Comparison of ENCODE assay signal across 9 mouse cellular contexts in the genomic region with DNA sequence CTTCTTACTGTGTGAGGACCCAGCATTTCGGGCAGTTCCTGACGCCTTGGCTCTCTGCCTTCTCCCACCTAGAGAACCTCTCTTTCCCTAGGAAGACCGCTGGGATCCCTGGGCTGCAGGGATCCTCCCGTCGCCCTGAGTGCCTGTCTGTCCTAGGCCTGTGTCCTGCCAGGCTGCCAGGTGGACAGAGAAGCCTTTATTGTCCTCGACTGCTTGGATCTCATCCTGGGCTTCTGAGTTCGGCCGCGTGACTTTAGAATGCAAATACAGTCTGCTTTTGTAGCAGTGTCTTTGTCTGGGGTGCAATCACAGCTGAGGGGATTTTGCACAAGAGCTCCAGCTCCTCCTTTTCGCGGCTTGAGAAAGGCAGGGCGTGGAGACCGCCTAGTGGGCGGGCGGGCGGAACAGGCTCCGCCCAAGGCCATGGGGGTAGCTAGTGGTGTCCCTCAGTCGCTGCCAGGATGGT.
DNase-seq lines count a peak whose midpoint lies in the region; ATAC-seq and TF ChIP-seq lines count a peak whose summit lies in the region.
"Had no signal": no experiment of that assay in that cellular context is flagged by ENCODE, and none has a peak within 500 bp of the region (broad histone marks: within the 10 kb centered on the region; RNA-seq: fewer than 3 reads in every experiment).

No protein-coding gene starts in this region.

- peaks cover 12% of the 10 kb centered on the region for H3K4me1 ChIP-seq in embryonic facial prominence, embryonic 12.5 days
- peaks cover 12% of the 10 kb centered on the region for H3K4me1 ChIP-seq in heart, embryonic 13.5 days
- peaks cover 9% of the 10 kb centered on the region for H3K4me1 ChIP-seq in kidney, embryonic 16.5 days (ENCODE audit: insufficient read depth, low read length)
- H3K4me1 ChIP-seq in limb, embryonic 14.5 days (ENCODE audit: control insufficient read depth, insufficient read depth, low read length): peaks cover 13% of the 10 kb centered on the region
- H3K4me1 ChIP-seq in midbrain, embryonic 13.5 days (replicated peaks): peaks cover 15% of the 10 kb centered on the region

- H3K4me2 ChIP-seq in embryonic facial prominence, embryonic 12.5 days (replicated peaks): peak overlapping the region; percentile 49
- peak overlapping the region; percentile 73 for H3K4me2 ChIP-seq in heart, embryonic 13.5 days
- peak overlapping the region; percentile 65 for H3K4me2 ChIP-seq in kidney, embryonic 16.5 days (replicated peaks; ENCODE audit: low read depth, low read length)
- H3K4me2 ChIP-seq in limb, embryonic 14.5 days (replicated peaks; ENCODE audit: low read depth, low read length, severe bottlenecking): peak overlapping the region; percentile 59
- H3K4me2 ChIP-seq in midbrain, embryonic 13.5 days (replicated peaks): peak overlapping the region; percentile 52

- H3K27me3 ChIP-seq in embryonic facial prominence, embryonic 12.5 days: no peaks in the 10 kb centered on the region
- peaks cover 23% of the 10 kb centered on the region for H3K27me3 ChIP-seq in heart, embryonic 13.5 days (replicated peaks)
- H3K27me3 ChIP-seq in kidney, embryonic 16.5 days (ENCODE audit: insufficient read depth, low read length): peaks cover 7% of the 10 kb centered on the region; the same call in 1 of the 2 replicates
- no peaks in the 10 kb centered on the region for H3K27me3 ChIP-seq in limb, embryonic 14.5 days (ENCODE audit: control insufficient read depth, insufficient read depth, low read length)
- H3K27me3 ChIP-seq in midbrain, embryonic 13.5 days: peaks cover 2% of the 10 kb centered on the region; the same call in 1 of the 2 replicates

- H3K4me3 ChIP-seq in embryonic facial prominence, embryonic 12.5 days: peak overlapping the region; percentile 19; the same call in 1 of the 2 replicates
- peak overlapping the region; percentile 43 for H3K4me3 ChIP-seq in heart, embryonic 13.5 days
- peak overlapping the region; percentile 35 for H3K4me3 ChIP-seq in kidney, embryonic 16.5 days (ENCODE audit: low read length)
- H3K4me3 ChIP-seq in limb, embryonic 14.5 days (replicated peaks; ENCODE audit: low read length): peak overlapping the region; percentile 28
- H3K4me3 ChIP-seq in midbrain, embryonic 13.5 days (replicated peaks): peak overlapping the region; percentile 23
- H3K4me3 ChIP-seq: erythroblast, embryonic 14.5 days had no signal

- no peaks in the 10 kb centered on the region for H3K9me3 ChIP-seq in embryonic facial prominence, embryonic 12.5 days
- no peaks in the 10 kb centered on the region for H3K9me3 ChIP-seq in heart, embryonic 13.5 days
- no peaks in the 10 kb centered on the region for H3K9me3 ChIP-seq in kidney, embryonic 16.5 days (ENCODE audit: low read length)
- no peaks in the 10 kb centered on the region for H3K9me3 ChIP-seq in limb, embryonic 14.5 days (ENCODE audit: control insufficient read depth, low read length)
- H3K9me3 ChIP-seq in midbrain, embryonic 13.5 days: no peaks in the 10 kb centered on the region

- TF ChIP-seq POLR2A in brain, embryonic 14.5 days (IDR thresholded peaks at IDR 0.05; ENCODE audit: borderline replicate concordance, extremely low read depth, insufficient read depth, insufficient read length, poor library complexity, severe bottlenecking): no peak
- no peak for TF ChIP-seq POLR2A in limb, embryonic 14.5 days (IDR thresholded peaks at IDR 0.05; ENCODE audit: borderline replicate concordance, extremely low read depth, insufficient read depth, insufficient read length)

- peak; percentile 94 for DNase-seq in brain, embryonic 14.5 days (ENCODE audit: low read depth)
- peak; percentile 40 for DNase-seq in limb, embryonic 14.5 days (ENCODE audit: low spot score)
- DNase-seq in spleen, postnatal 14 days (ENCODE audit: low spot score in 2 of 2): peak; percentile 23 to 38
- no peak for DNase-seq in T-cell, adult 2 months (ENCODE audit: low spot score)

- no peaks in the 10 kb centered on the region for H3K36me3 ChIP-seq in embryonic facial prominence, embryonic 12.5 days
- H3K36me3 ChIP-seq in heart, embryonic 13.5 days: no peaks in the 10 kb centered on the region
- H3K36me3 ChIP-seq in kidney, embryonic 16.5 days (ENCODE audit: insufficient read depth, low read length): no peaks in the 10 kb centered on the region
- no peaks in the 10 kb centered on the region for H3K36me3 ChIP-seq in limb, embryonic 14.5 days (ENCODE audit: control insufficient read depth, insufficient read depth, low read length)
- no peaks in the 10 kb centered on the region for H3K36me3 ChIP-seq in midbrain, embryonic 13.5 days

- peak overlapping the region; percentile 41 for H3K9ac ChIP-seq in embryonic facial prominence, embryonic 12.5 days
- peak overlapping the region; percentile 75 for H3K9ac ChIP-seq in heart, embryonic 13.5 days
- H3K9ac ChIP-seq in kidney, embryonic 16.5 days (replicated peaks; ENCODE audit: low read length): peak overlapping the region; percentile 73
- peak overlapping the region; percentile 50 for H3K9ac ChIP-seq in limb, embryonic 14.5 days (ENCODE audit: low read depth, low read length, severe bottlenecking)
- H3K9ac ChIP-seq in midbrain, embryonic 13.5 days (replicated peaks): peak overlapping the region; percentile 66

- TF ChIP-seq CTCF in brain, embryonic 14.5 days (IDR thresholded peaks at IDR 0.05; ENCODE audit: borderline replicate concordance, extremely low read depth, insufficient read depth, insufficient read length): no peak

- peak overlapping the region; percentile 14; the same call in 1 of the 2 replicates for H3K27ac ChIP-seq in embryonic facial prominence, embryonic 12.5 days
- no peak overlapping the region for H3K27ac ChIP-seq in heart, embryonic 13.5 days (replicated peaks)
- H3K27ac ChIP-seq in kidney, embryonic 16.5 days (ENCODE audit: low read length): no peak overlapping the region
- no peak overlapping the region for H3K27ac ChIP-seq in limb, embryonic 14.5 days (replicated peaks; ENCODE audit: low read depth, low read length)
- H3K27ac ChIP-seq in midbrain, embryonic 13.5 days: peak overlapping the region; percentile 75

- 2% methylated on average over 18 of the region's 18 CpGs for WGBS in embryonic facial prominence, embryonic 12.5 days
- 5% methylated on average over 18 of the region's 18 CpGs for WGBS in heart, embryonic 13.5 days
- 3% methylated on average over 18 of the region's 18 CpGs for WGBS in kidney, embryonic 16.5 days
- 5% methylated on average over 18 of the region's 18 CpGs for WGBS in limb, embryonic 14.5 days
- 2% methylated on average over 18 of the region's 18 CpGs for WGBS in midbrain, embryonic 13.5 days

- ATAC-seq in embryonic facial prominence, embryonic 12.5 days (ENCODE audit: insufficient number of reproducible peaks, insufficient read depth, low FRiP score, low TSS enrichment): peak; percentile 62; the same call in 1 of the 2 replicates
- no peak; the same call in 1 of the 2 replicates for ATAC-seq in heart, embryonic 13.5 days (ENCODE audit: extremely low read depth, insufficient number of reproducible peaks, low FRiP score, low TSS enrichment)
- ATAC-seq in kidney, embryonic 16.5 days (ENCODE audit: low FRiP score, low TSS enrichment): peak; percentile 87
- peak; percentile 76; the same call in 1 of the 2 replicates for ATAC-seq in limb, embryonic 14.5 days (ENCODE audit: low FRiP score, low read depth)
- peak; percentile 93 for ATAC-seq in midbrain, embryonic 13.5 days

Comparison
In these comparisons a context has a peak if more than half of its experiments do, and no peak if none do; other contexts are left out.
1. H3K27ac ChIP-seq: peak in embryonic facial prominence, embryonic 12.5 days (single experiment) and midbrain, embryonic 13.5 days (single experiment); none in heart, embryonic 13.5 days (single experiment), kidney, embryonic 16.5 days (single experiment) and limb, embryonic 14.5 days (single experiment).
2. Peak in every context shown above with its lines, with median percentiles within 50 percentile points of each other: H3K4me2 ChIP-seq, H3K4me3 ChIP-seq and H3K9ac ChIP-seq.